Mouse (Mus musculus): ENCODE measurements around the gene 4930467E23Rik. TPM values are rescaled to one million over a fixed set of nuclear protein-coding genes. Genes with fewer than 3 reads are reported as not detected.
"Not testable (repeated sequence)": the region's sequence is repeated elsewhere in the genome, so short reads cannot be mapped to it uniquely, and the experiment has no call there.

4930467E23Rik gene
- polyA plus RNA-seq, 1 experiment from 2014 or later: not detected

GRCm38 (mm10) chr8:19701326-19701725 is 28.1 kb upstream of the 4930467E23Rik start:
- 92% methylated on average over 2 of the region's 2 CpGs for WGBS
- not testable (repeated sequence) for H3K9ac ChIP-seq (ENCODE audit: low read depth, low read length); ATAC-seq; H3K36me3 ChIP-seq (ENCODE audit: control insufficient read depth, insufficient read depth, low read length); H3K27ac ChIP-seq (ENCODE audit: low read depth, low read length); H3K4me1 ChIP-seq (ENCODE audit: control insufficient read depth, insufficient read depth, low read depth, low read length); H3K4me2 ChIP-seq (ENCODE audit: low read length); H3K4me3 ChIP-seq (ENCODE audit: low read length); H3K9me3 ChIP-seq (ENCODE audit: control insufficient read depth, low read length); H3K27me3 ChIP-seq (replicated peaks; ENCODE audit: control insufficient read depth, insufficient read depth, low read length)

- 79% methylated on average over 1 of the region's 2 CpGs for WGBS
- not testable (repeated sequence) for H3K4me1 ChIP-seq (ENCODE audit: control insufficient read depth, insufficient read depth, low read depth, low read length); H3K9me3 ChIP-seq (ENCODE audit: control insufficient read depth, low read length); H3K9ac ChIP-seq (ENCODE audit: low read depth, low read length); H3K27me3 ChIP-seq (replicated peaks; ENCODE audit: control insufficient read depth, insufficient read depth, low read length); H3K36me3 ChIP-seq (ENCODE audit: control insufficient read depth, insufficient read depth, low read length); H3K27ac ChIP-seq (ENCODE audit: low read depth, low read length); H3K4me2 ChIP-seq (ENCODE audit: low read length); ATAC-seq; H3K4me3 ChIP-seq (ENCODE audit: low read length)
Observed at GRCm38 (mm10) chr8:19702276-19702675, 27.1 kb upstream of the 4930467E23Rik start.

- not testable (repeated sequence) for H3K27me3 ChIP-seq (replicated peaks; ENCODE audit: control insufficient read depth, insufficient read depth, low read length); H3K4me3 ChIP-seq (ENCODE audit: low read length); H3K27ac ChIP-seq (ENCODE audit: low read depth, low read length); H3K4me1 ChIP-seq (ENCODE audit: control insufficient read depth, insufficient read depth, low read depth, low read length); H3K9ac ChIP-seq (ENCODE audit: low read depth, low read length); H3K4me2 ChIP-seq (ENCODE audit: low read length); H3K9me3 ChIP-seq (ENCODE audit: control insufficient read depth, low read length); H3K36me3 ChIP-seq (ENCODE audit: control insufficient read depth, insufficient read depth, low read length)
- peak; percentile 92 for ATAC-seq
- 41% methylated on average over 12 of the region's 13 CpGs for WGBS
Observed at GRCm38 (mm10) chr8:19702972-19703709, 26.2 kb upstream of the 4930467E23Rik start.

DNA sequence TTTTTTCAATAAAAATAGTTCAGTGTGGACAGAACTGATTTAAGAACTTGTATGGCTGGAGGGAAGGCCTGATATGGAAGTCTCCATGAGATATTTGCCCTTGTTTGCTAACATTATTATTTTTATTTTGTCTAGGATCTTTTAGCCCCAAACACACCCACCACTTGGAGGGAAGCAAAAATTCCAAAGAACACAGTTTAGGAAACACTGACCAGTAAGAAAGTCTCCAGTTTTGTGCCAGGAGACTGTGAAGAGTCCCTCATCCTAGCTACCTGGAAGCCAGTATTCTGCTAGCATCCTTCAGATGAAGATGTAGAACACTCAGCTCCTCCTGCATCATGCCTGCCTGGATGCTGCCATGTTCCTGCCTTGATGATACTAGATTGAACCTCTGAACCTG is 25.5 kb upstream of the 4930467E23Rik start:
- not testable (repeated sequence) for H3K4me3 ChIP-seq (ENCODE audit: low read length); H3K27ac ChIP-seq (ENCODE audit: low read depth, low read length); ATAC-seq; H3K4me2 ChIP-seq (ENCODE audit: low read length); H3K4me1 ChIP-seq (ENCODE audit: control insufficient read depth, insufficient read depth, low read depth, low read length); H3K36me3 ChIP-seq (ENCODE audit: control insufficient read depth, insufficient read depth, low read length); H3K9ac ChIP-seq (ENCODE audit: low read depth, low read length); H3K27me3 ChIP-seq (replicated peaks; ENCODE audit: control insufficient read depth, insufficient read depth, low read length); H3K9me3 ChIP-seq (ENCODE audit: control insufficient read depth, low read length)

GRCm38 (mm10) chr8:19704441-19705215 is 24.7 kb upstream of the 4930467E23Rik start:
- not testable (repeated sequence) for H3K4me1 ChIP-seq (ENCODE audit: control insufficient read depth, insufficient read depth, low read depth, low read length); H3K9me3 ChIP-seq (ENCODE audit: control insufficient read depth, low read length); H3K4me2 ChIP-seq (ENCODE audit: low read length); H3K9ac ChIP-seq (ENCODE audit: low read depth, low read length); H3K27me3 ChIP-seq (replicated peaks; ENCODE audit: control insufficient read depth, insufficient read depth, low read length); ATAC-seq; H3K4me3 ChIP-seq (ENCODE audit: low read length); H3K27ac ChIP-seq (ENCODE audit: low read depth, low read length); H3K36me3 ChIP-seq (ENCODE audit: control insufficient read depth, insufficient read depth, low read length)
- WGBS: no CpG with 5 or more reads among the region's 4 CpGs

GRCm38 (mm10) chr8:19705216-19705600 is 24.2 kb upstream of the 4930467E23Rik start:
- H3K27ac ChIP-seq (ENCODE audit: low read depth, low read length); H3K36me3 ChIP-seq (ENCODE audit: control insufficient read depth, insufficient read depth, low read length); H3K27me3 ChIP-seq (replicated peaks; ENCODE audit: control insufficient read depth, insufficient read depth, low read length); H3K4me2 ChIP-seq (ENCODE audit: low read length); H3K4me1 ChIP-seq (ENCODE audit: control insufficient read depth, insufficient read depth, low read depth, low read length); H3K9me3 ChIP-seq (ENCODE audit: control insufficient read depth, low read length); H3K4me3 ChIP-seq (ENCODE audit: low read length); ATAC-seq; H3K9ac ChIP-seq (ENCODE audit: low read depth, low read length): not testable (repeated sequence)
- WGBS: 82% methylated on average over 9 of the region's 9 CpGs

DNA sequence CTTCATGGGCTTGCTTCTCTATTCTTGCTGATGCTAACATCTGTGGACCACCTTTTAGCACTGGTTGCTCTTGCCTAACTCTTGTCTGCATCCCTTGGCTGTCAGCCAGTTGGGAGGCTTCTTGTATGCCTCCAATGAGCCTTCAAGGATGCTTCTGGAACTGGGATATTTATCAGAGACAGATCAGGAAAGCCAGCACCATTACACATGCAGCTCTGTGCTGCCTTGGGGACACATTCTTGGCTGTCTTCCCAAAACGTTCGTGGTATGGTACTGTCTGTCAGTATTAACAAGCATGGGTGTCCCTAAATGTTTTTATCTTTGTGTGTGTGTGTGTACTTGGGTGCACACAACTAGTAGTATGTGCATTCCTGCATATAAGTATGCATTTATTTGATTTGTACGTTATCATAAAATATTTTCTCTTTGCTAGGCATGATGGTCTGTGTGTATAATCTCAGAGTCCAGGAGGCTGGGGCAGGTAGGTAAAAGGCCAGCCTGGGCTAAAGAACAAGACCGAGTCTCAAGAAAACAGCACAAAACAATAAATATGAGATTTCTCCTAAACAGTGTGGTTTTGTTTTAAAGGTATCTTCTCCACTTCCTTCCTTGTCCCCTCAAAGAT is 23.2 kb upstream of the 4930467E23Rik start:
- not testable (repeated sequence) for H3K4me1 ChIP-seq (ENCODE audit: control insufficient read depth, insufficient read depth, low read depth, low read length); ATAC-seq
- 82% methylated on average over 4 of the region's 4 CpGs for WGBS

DNA sequence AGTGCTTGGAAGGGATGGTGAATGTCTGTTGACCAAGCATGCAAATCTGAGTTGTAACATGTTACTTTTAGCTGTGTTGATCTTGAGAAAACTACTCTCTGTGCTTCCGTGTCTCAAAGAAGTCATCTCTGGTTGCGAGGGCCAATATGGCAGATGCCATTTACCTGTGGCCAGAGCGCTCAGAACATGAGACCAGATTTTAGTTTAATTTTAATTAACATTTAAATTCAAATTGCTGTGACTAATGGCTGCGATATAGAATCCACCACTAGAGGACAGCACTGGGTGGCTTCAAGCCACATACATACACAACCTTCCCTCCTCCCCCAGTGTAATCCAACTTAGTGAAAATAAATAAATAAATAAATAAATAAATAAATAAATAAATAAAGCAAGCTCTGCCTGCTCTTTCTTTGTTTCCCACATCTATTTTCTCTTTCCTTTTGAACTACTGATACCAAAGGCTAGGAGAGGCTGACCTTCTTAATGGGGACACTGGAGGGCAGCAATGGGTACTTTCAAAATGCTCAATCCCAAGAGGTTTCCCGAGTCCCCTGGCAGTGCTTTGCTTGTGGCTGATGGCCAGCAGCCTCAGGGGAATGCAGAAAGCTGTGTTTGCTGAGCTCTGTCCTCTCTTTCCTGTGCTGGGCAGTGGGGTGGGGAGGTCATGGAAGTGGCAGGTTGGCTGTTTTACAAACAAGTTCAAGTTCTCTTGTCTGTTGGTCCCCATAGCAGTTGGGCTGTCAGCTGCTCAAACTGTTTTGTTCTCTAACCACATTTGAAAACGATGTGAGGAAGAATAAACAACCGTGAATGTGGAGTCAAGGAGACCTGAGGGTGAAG is 22.2 kb upstream of the 4930467E23Rik start:
- H3K9me3 ChIP-seq (ENCODE audit: control insufficient read depth, low read length); H3K27ac ChIP-seq (ENCODE audit: low read depth, low read length); H3K36me3 ChIP-seq (ENCODE audit: control insufficient read depth, insufficient read depth, low read length); H3K27me3 ChIP-seq (replicated peaks; ENCODE audit: control insufficient read depth, insufficient read depth, low read length); H3K4me2 ChIP-seq (ENCODE audit: low read length); H3K4me3 ChIP-seq (ENCODE audit: low read length); H3K4me1 ChIP-seq (ENCODE audit: control insufficient read depth, insufficient read depth, low read depth, low read length); H3K9ac ChIP-seq (ENCODE audit: low read depth, low read length): not testable (repeated sequence)
- ATAC-seq: peak; percentile 60
- 71% methylated on average over 7 of the region's 7 CpGs for WGBS

More for the DNA sequence above, 23.2 kb upstream of the 4930467E23Rik start:
- not testable (repeated sequence) for H3K36me3 ChIP-seq (ENCODE audit: control insufficient read depth, insufficient read depth, low read length); H3K9ac ChIP-seq (ENCODE audit: low read depth, low read length); H3K9me3 ChIP-seq (ENCODE audit: control insufficient read depth, low read length); H3K27ac ChIP-seq (ENCODE audit: low read depth, low read length); H3K4me2 ChIP-seq (ENCODE audit: low read length); H3K4me3 ChIP-seq (ENCODE audit: low read length); H3K27me3 ChIP-seq (replicated peaks; ENCODE audit: control insufficient read depth, insufficient read depth, low read length)

All from hindbrain, embryonic 16.5 days (tissue).